Mouse (Mus musculus) bone marrow, adult 2 months (tissue): Measurements from ENCODE around the gene Degs1. TPM values are rescaled to one million over a fixed set of nuclear protein-coding genes. Genes with fewer than 3 reads are reported as not detected.

ENCODE experiments used
- H3K27ac ChIP-seq: fragments of 200-500 bp; 2 replicates; pipeline ENCODE4 v1.5.1; 2012; ENCODE audit warnings: low read depth, mild to moderate bottlenecking, control low read depth, inconsistent platforms, low read length; ENCODE audit not compliant: control insufficient read depth, poor library complexity, insufficient read depth
- H3K4me1 ChIP-seq: fragments of 200-500 bp; 2 replicates; pipeline ENCODE4 v1.6.1; 2011; ENCODE audit warnings: low read length; ENCODE audit not compliant: control insufficient read depth, insufficient read depth
- H3K4me3 ChIP-seq: fragments of 200-500 bp; replicated peaks from 2 replicates; pipeline ENCODE3; 2011; ENCODE audit warnings: mild to moderate bottlenecking, low read depth, low read length, control low read depth; ENCODE audit not compliant: control insufficient read depth
- CTCF ChIP-seq: fragments of 200-500 bp; IDR thresholded peaks from 2 replicates; pipeline ENCODE4 v1.5.1; 2011; ENCODE audit warnings: low read length, control low read depth; ENCODE audit not compliant: control insufficient read depth, insufficient read depth
- POLR2A ChIP-seq: fragments of 200-500 bp; IDR thresholded peaks from 2 replicates; pipeline ENCODE4 v1.6.1; 2011; ENCODE audit warnings: low read depth, mild to moderate bottlenecking, control low read depth, low read length, borderline replicate concordance; ENCODE audit not compliant: control insufficient read depth
- WGBS: fragments of 180-500 bp; shearing (Covaris S2); methylation state at CpG from one replicate; pipeline ENCODE4 v1.1.7; 2018; 5-methylcytosine and 5-hydroxymethylcytosine counted together
- polyA plus RNA-seq: library from polyadenylated mRNA; stranded (reverse); fragments of >200 nt; gene quantifications from 2 replicates; pipeline ENCODE4 v1.2.4, GENCODE M21; 2011; ENCODE audit warnings: low replicate concordance; ENCODE audit not compliant: missing spikeins, insufficient read depth, insufficient read length

Gene Degs1
- polyA plus RNA-seq = 31.0 and 74.3 TPM in 2 replicates

- H3K4me1 ChIP-seq = peaks cover 6% of the 10 kb centered on the region
- under 1% methylated on average over 94 of the region's 94 CpGs for WGBS
- peak within 1 kb of the TSS; percentile 89 for H3K4me3 ChIP-seq
- TF ChIP-seq CTCF = no peak
- peak; percentile 96 for TF ChIP-seq POLR2A
- peak within 1 kb of the TSS; percentile 94 for H3K27ac ChIP-seq
These were observed at the start of gene Degs1 for GRCm38 (mm10) chr1:182282091-182283075. Gene Degs1 (minus strand): TSS chr1:182282804.

GRCm38 (mm10) chr1:182325919-182326318 is 43.3 kb upstream of the Degs1 start:
- Histone ChIP-seq H3K27ac (no peak overlapping the region), H3K4me1 (no peaks in the 10 kb centered on the region; the same call in 1 of the 2 replicates), H3K4me3 (no peak overlapping the region)
- TF ChIP-seq CTCF (no peak), POLR2A (no peak)
- WGBS = 80% methylated on average over 1 of the region's 1 CpGs

GRCm38 (mm10) chr1:182324552-182324951 is 41.9 kb upstream of the Degs1 start:
- Histone ChIP-seq H3K4me1 (no peaks in the 10 kb centered on the region; the same call in 1 of the 2 replicates), H3K27ac (no peak overlapping the region), H3K4me3 (no peak overlapping the region)
- TF ChIP-seq POLR2A = no peak
- TF ChIP-seq CTCF = no peak
- 87% methylated on average over 7 of the region's 7 CpGs for WGBS

GRCm38 (mm10) chr1:182323139-182323538 is 40.5 kb upstream of the Degs1 start:
- no peak overlapping the region for H3K27ac ChIP-seq
- TF ChIP-seq POLR2A (no peak), CTCF (no peak)
- WGBS = 86% methylated on average over 3 of the region's 3 CpGs
- no peaks in the 10 kb centered on the region; the same call in 1 of the 2 replicates for H3K4me1 ChIP-seq
- H3K4me3 ChIP-seq = no peak overlapping the region

- no peak overlapping the region for H3K4me3 ChIP-seq
- no peaks in the 10 kb centered on the region for H3K4me1 ChIP-seq
- no peak overlapping the region for H3K27ac ChIP-seq
- WGBS = 91% methylated on average over 5 of the region's 5 CpGs
- TF ChIP-seq POLR2A (no peak), CTCF (no peak)
These were observed 31.6 kb upstream of the Degs1 start for GRCm38 (mm10) chr1:182314201-182314600.

- 84% methylated on average over 8 of the region's 8 CpGs for WGBS
- Histone ChIP-seq H3K4me3 (no peak overlapping the region), H3K27ac (no peak overlapping the region), H3K4me1 (no peaks in the 10 kb centered on the region)
- TF ChIP-seq POLR2A = no peak
These were observed 30.6 kb upstream of the Degs1 start for GRCm38 (mm10) chr1:182313181-182313580.

GRCm38 (mm10) chr1:182311376-182311775 is 28.8 kb upstream of the Degs1 start:
- no peak overlapping the region for H3K4me3 ChIP-seq
- H3K4me1 ChIP-seq = no peaks in the 10 kb centered on the region
- TF ChIP-seq POLR2A = no peak
- peak; percentile 52 for TF ChIP-seq CTCF
- no peak overlapping the region for H3K27ac ChIP-seq
- 94% methylated on average over 5 of the region's 5 CpGs for WGBS

GRCm38 (mm10) chr1:182310316-182310715 is 27.7 kb upstream of the Degs1 start:
- Histone ChIP-seq H3K4me1 (no peaks in the 10 kb centered on the region), H3K4me3 (no peak overlapping the region), H3K27ac (no peak overlapping the region)
- no peak for TF ChIP-seq CTCF
- no peak for TF ChIP-seq POLR2A
- 71% methylated on average over 2 of the region's 2 CpGs for WGBS

GRCm38 (mm10) chr1:182309403-182309802 is 26.8 kb upstream of the Degs1 start:
- WGBS = 27% methylated on average over 5 of the region's 5 CpGs
- Histone ChIP-seq H3K4me3 (no peak overlapping the region), H3K4me1 (no peaks in the 10 kb centered on the region), H3K27ac (no peak overlapping the region)
- no peak for TF ChIP-seq POLR2A
- TF ChIP-seq CTCF = no peak
